Mouse (Mus musculus) E14TG2a.4 (cell line): Measurements from ENCODE around the gene Dirc2.

Experiments
- H3K27me3 ChIP-seq: 2 replicates; pipeline ENCODE4 v1.6.1; 2014; ENCODE audit warnings: low read length, control low read depth; ENCODE audit not compliant: insufficient read depth
- H3K36me3 ChIP-seq: 2 replicates; pipeline ENCODE4 v1.6.1; 2014; ENCODE audit warnings: low read length, control low read depth; ENCODE audit not compliant: insufficient read depth
- H3K4me1 ChIP-seq: replicated peaks from 2 replicates; pipeline ENCODE4 v1.6.1; 2014; ENCODE audit warnings: low read depth, low read length, control low read depth
- H3K4me3 ChIP-seq: replicated peaks from 2 replicates; pipeline ENCODE4 v1.5.1; 2014; ENCODE audit warnings: mild to moderate bottlenecking, low read length
- H3K9me3 ChIP-seq: 2 replicates; pipeline ENCODE4 v1.6.1; 2014; ENCODE audit warnings: low read length, control low read depth
- CTCF ChIP-seq: conservative IDR thresholded peaks from 2 replicates; pipeline ENCODE4 v1.5.1; 2014; ENCODE audit warnings: low read length
- NANOG ChIP-seq: IDR thresholded peaks from 2 replicates; pipeline ENCODE4 v1.6.1; 2014; ENCODE audit warnings: borderline replicate concordance, low read length, mixed read lengths
- POU5F1 ChIP-seq: IDR thresholded peaks from 2 replicates; pipeline ENCODE4 v1.6.1; 2014; ENCODE audit warnings: low read length, borderline replicate concordance

The Dirc2 gene

DNA sequence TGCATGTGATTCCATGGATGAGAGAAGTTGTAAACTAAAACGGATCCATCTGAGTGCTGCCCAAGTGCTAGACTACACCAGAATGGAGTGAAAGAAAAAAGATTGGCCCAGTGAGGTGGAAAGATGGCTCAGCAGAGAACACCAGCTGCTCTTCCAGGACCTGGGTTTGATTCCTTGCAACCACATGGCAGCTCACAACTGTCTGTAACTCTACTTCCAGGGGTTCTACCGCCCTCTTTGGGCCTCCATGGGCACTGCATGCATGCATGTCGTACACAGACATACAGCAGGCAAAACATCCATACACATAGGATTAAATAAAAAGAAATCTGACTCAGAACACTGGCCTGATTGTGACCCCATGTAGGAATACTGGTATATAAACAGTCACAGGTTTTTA, 52.9 kb downstream of the Dirc2 start:
- no peak overlapping the region for H3K4me3 ChIP-seq
- no peaks in the 10 kb centered on the region for H3K9me3 ChIP-seq
- no peaks in the 10 kb centered on the region for H3K4me1 ChIP-seq
- no peaks in the 10 kb centered on the region for H3K27me3 ChIP-seq
- no peak for TF ChIP-seq POU5F1
- TF ChIP-seq CTCF = peak; percentile 81
- no peak for TF ChIP-seq NANOG
- H3K36me3 ChIP-seq = peaks cover 33% of the 10 kb centered on the region

GRCm38 (mm10) chr16:35715771-35716170, 53.4 kb downstream of the Dirc2 start:
- Histone ChIP-seq H3K9me3 (no peaks in the 10 kb centered on the region), H3K27me3 (no peaks in the 10 kb centered on the region), H3K4me3 (no peak overlapping the region), H3K4me1 (no peaks in the 10 kb centered on the region), H3K36me3 (peaks cover 32% of the 10 kb centered on the region)
- TF ChIP-seq POU5F1 = no peak
- TF ChIP-seq NANOG = no peak
- no peak for TF ChIP-seq CTCF

- Histone ChIP-seq H3K4me3 (no peak overlapping the region), H3K27me3 (no peaks in the 10 kb centered on the region), H3K9me3 (no peaks in the 10 kb centered on the region), H3K36me3 (peaks cover 32% of the 10 kb centered on the region), H3K4me1 (no peaks in the 10 kb centered on the region)
- TF ChIP-seq POU5F1 (no peak), CTCF (no peak), NANOG (no peak)
Measured at GRCm38 (mm10) chr16:35715350-35715749, 53.8 kb downstream of the Dirc2 start.

GRCm38 (mm10) chr16:35714689-35715088, 54.5 kb downstream of the Dirc2 start:
- no peaks in the 10 kb centered on the region for H3K27me3 ChIP-seq
- H3K36me3 ChIP-seq = peaks cover 32% of the 10 kb centered on the region
- H3K9me3 ChIP-seq = no peaks in the 10 kb centered on the region
- peaks cover 5% of the 10 kb centered on the region for H3K4me1 ChIP-seq
- TF ChIP-seq CTCF (no peak), NANOG (no peak), POU5F1 (no peak)
- no peak overlapping the region for H3K4me3 ChIP-seq

- peaks cover 13% of the 10 kb centered on the region for H3K4me1 ChIP-seq
- H3K27me3 ChIP-seq = no peaks in the 10 kb centered on the region
- H3K4me3 ChIP-seq = no peak overlapping the region
Measured at GRCm38 (mm10) chr16:35713606-35714005, 55.5 kb downstream of the Dirc2 start.

GRCm38 (mm10) chr16:35711004-35711403, 58.2 kb downstream of the Dirc2 start:
- peaks cover 21% of the 10 kb centered on the region for H3K36me3 ChIP-seq
- peaks cover 13% of the 10 kb centered on the region for H3K4me1 ChIP-seq
- TF ChIP-seq NANOG (no peak), CTCF (no peak), POU5F1 (no peak)
- no peaks in the 10 kb centered on the region for H3K27me3 ChIP-seq
- H3K9me3 ChIP-seq = no peaks in the 10 kb centered on the region
- H3K4me3 ChIP-seq = no peak overlapping the region

More at GRCm38 (mm10) chr16:35713606-35714005, 55.5 kb downstream of the Dirc2 start:
- Histone ChIP-seq H3K36me3 (peaks cover 25% of the 10 kb centered on the region), H3K9me3 (no peaks in the 10 kb centered on the region)
- TF ChIP-seq POU5F1 = no peak
- no peak for TF ChIP-seq NANOG
- TF ChIP-seq CTCF = no peak

DNA sequence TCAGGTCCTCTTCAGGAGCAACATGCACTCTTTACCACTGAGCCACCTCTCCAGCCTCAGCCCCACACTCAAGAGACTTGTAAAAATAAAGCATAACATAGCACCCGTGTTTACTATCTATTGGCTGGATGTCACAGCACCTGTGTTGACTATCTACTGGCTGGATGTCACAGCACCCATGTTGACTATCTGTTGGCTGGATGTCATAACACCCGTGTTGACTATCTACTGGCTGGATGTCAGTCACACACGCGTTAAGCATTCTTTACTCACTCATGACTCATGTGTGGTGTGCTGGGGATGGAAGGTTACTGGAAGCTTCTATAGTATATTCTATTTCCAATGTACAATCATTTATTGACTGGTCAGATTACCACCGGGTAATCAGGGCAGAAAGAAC, 62.2 kb downstream of the Dirc2 start:
- Histone ChIP-seq H3K4me1 (peaks cover 13% of the 10 kb centered on the region), H3K27me3 (no peaks in the 10 kb centered on the region), H3K36me3 (peaks cover 33% of the 10 kb centered on the region), H3K4me3 (no peak overlapping the region), H3K9me3 (no peaks in the 10 kb centered on the region)
- TF ChIP-seq CTCF (no peak), POU5F1 (no peak), NANOG (no peak)

DNA sequence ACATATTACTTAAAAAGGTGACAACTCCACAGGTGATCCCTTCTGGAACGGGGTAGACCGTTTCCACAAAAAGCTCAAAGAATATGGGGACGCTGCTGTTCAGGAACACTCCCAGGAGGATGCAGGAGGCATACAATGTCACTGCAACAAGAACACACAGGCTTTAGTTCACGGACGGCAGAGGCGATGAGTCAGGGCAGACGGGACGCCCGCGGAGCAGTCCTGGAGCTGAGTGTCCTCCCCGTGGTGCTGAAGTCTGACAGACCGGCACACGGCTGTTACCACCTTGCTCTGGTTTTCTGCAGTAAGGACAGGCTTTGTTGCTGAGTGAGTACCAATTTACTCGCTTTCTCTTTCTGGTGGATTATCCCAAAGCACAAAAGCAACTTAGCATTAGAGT, 64.4 kb downstream of the Dirc2 start:
- Histone ChIP-seq H3K27me3 (no peaks in the 10 kb centered on the region), H3K4me3 (no peak overlapping the region), H3K9me3 (no peaks in the 10 kb centered on the region), H3K36me3 (peaks cover 33% of the 10 kb centered on the region), H3K4me1 (peaks cover 9% of the 10 kb centered on the region)
- TF ChIP-seq POU5F1 (no peak), CTCF (no peak), NANOG (no peak)

DNA sequence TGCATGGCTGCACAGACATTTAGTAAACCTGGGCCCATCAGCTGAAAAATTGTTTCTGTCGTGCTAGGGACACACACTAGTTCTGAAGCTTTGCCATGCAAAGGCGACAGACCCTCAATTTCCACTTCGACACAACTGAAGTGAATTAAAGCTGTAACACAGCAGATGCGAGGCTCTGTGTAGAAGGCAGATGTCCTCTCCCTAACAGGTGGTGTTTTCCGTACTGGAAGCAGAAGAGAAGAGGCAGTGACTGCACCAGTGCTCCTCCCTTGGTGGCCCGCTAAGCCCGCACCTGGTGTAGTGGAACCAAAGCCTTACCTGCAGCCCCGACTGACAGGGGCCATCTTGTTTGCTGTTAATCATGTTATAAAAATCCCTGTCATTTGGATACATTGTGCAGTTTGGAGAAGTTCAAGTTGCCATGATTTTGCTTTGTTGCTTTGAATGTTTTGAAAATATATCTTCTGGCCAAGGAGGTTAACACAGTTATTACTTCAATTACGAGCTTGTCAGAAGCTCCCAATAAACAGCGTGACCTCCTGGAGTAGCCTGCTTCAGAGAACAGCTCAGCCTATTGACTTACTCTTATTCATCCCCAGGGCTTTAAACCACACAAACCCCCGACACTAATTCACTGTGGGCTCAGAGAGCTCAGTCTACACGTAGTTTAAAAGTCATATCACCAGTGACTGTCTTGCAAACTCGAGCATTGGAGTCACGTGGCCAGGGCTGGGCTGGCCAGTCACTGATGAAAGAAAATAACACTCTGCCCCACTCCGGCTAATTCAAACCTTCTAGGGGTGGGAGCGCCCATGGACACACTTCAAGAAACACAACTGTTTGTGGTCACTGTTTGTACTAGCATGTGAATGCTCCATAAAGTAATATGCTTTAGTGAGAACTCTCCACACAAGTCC, 65.1 kb downstream of the Dirc2 start:
- Histone ChIP-seq H3K4me3 (no peak overlapping the region), H3K9me3 (no peaks in the 10 kb centered on the region), H3K27me3 (no peaks in the 10 kb centered on the region), H3K4me1 (peaks cover 1% of the 10 kb centered on the region), H3K36me3 (peaks cover 33% of the 10 kb centered on the region)
- TF ChIP-seq CTCF (no peak), NANOG (no peak), POU5F1 (no peak)
